Mouse (Mus musculus): ENCODE results near the gene Cmtm3. TPM values are rescaled to one million over a fixed set of nuclear protein-coding genes. Genes with fewer than 3 reads are reported as not detected.

Cmtm3 gene
- polyA plus RNA-seq, 1 experiment = not detected

- no peak overlapping the region for H3K27ac ChIP-seq (ENCODE audit: insufficient read depth, low read depth, low read length)
- no peak for TF ChIP-seq CTCF (IDR thresholded peaks at IDR 0.05; ENCODE audit: insufficient read depth, low read depth, low read length)
- TF ChIP-seq POLR2A (IDR thresholded peaks at IDR 0.05; ENCODE audit: insufficient read depth, low read depth, low read length) = no peak
- WGBS = 66% methylated on average over 11 of the region's 11 CpGs
- H3K4me1 ChIP-seq (ENCODE audit: control insufficient read depth, insufficient read depth, low read length) = peaks cover 31% of the 10 kb centered on the region
- no peak overlapping the region for H3K4me3 ChIP-seq (ENCODE audit: insufficient read depth, low read depth, low read length)
Observed at GRCm38 (mm10) chr8:104376669-104377068, 37.5 kb downstream of the Cmtm3 start.

- Histone ChIP-seq H3K27ac (ENCODE audit: insufficient read depth, low read depth, low read length) (no peak overlapping the region), H3K4me3 (ENCODE audit: insufficient read depth, low read depth, low read length) (no peak overlapping the region), H3K4me1 (ENCODE audit: control insufficient read depth, insufficient read depth, low read length) (peaks cover 31% of the 10 kb centered on the region)
- WGBS = 80% methylated on average over 10 of the region's 10 CpGs
- TF ChIP-seq CTCF (IDR thresholded peaks at IDR 0.05; ENCODE audit: insufficient read depth, low read depth, low read length) (no peak), POLR2A (IDR thresholded peaks at IDR 0.05; ENCODE audit: insufficient read depth, low read depth, low read length) (no peak)
Observed at GRCm38 (mm10) chr8:104379301-104379836, 40.2 kb downstream of the Cmtm3 start.

- Histone ChIP-seq H3K4me3 (ENCODE audit: insufficient read depth, low read depth, low read length) (no peak overlapping the region), H3K27ac (ENCODE audit: insufficient read depth, low read depth, low read length) (no peak overlapping the region), H3K4me1 (ENCODE audit: control insufficient read depth, insufficient read depth, low read length) (peaks cover 26% of the 10 kb centered on the region)
- TF ChIP-seq CTCF (IDR thresholded peaks at IDR 0.05; ENCODE audit: insufficient read depth, low read depth, low read length) (no peak), POLR2A (IDR thresholded peaks at IDR 0.05; ENCODE audit: insufficient read depth, low read depth, low read length) (no peak)
- WGBS = 87% methylated on average over 7 of the region's 7 CpGs
Observed at GRCm38 (mm10) chr8:104380269-104380668, 41.1 kb downstream of the Cmtm3 start.

GRCm38 (mm10) chr8:104380961-104381411, 41.8 kb downstream of the Cmtm3 start:
- H3K4me3 ChIP-seq (ENCODE audit: insufficient read depth, low read depth, low read length) = no peak overlapping the region

DNA sequence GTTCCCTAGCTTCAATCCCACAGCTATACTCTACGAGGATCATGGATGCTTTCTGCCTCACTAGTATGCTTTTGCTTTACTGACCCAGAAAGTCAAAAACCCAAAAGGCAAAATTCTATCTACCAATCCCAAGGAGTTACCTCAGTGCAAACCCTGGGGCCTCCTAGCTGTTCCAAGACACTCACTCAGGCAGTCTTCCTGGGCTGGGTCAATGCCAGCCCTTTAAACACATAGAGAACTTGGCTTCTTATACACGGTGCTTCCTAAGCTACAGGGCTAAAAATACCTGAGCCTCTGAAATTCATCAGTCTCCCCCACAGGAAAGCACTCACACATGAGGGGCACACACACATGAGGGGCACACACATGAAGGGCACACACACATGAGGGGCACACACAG, 44.1 kb downstream of the Cmtm3 start:
- Histone ChIP-seq H3K4me1 (ENCODE audit: control insufficient read depth, insufficient read depth, low read length) (peaks cover 35% of the 10 kb centered on the region), H3K27ac (ENCODE audit: insufficient read depth, low read depth, low read length) (no peak overlapping the region), H3K4me3 (ENCODE audit: insufficient read depth, low read depth, low read length) (no peak overlapping the region)
- TF ChIP-seq POLR2A (IDR thresholded peaks at IDR 0.05; ENCODE audit: insufficient read depth, low read depth, low read length) (no peak), CTCF (IDR thresholded peaks at IDR 0.05; ENCODE audit: insufficient read depth, low read depth, low read length) (no peak)
- 55% methylated on average over 2 of the region's 2 CpGs for WGBS

More at GRCm38 (mm10) chr8:104380961-104381411, 41.8 kb downstream of the Cmtm3 start:
- Histone ChIP-seq H3K27ac (ENCODE audit: insufficient read depth, low read depth, low read length) (no peak overlapping the region), H3K4me1 (ENCODE audit: control insufficient read depth, insufficient read depth, low read length) (peaks cover 23% of the 10 kb centered on the region)
- TF ChIP-seq CTCF (IDR thresholded peaks at IDR 0.05; ENCODE audit: insufficient read depth, low read depth, low read length) (no peak), POLR2A (IDR thresholded peaks at IDR 0.05; ENCODE audit: insufficient read depth, low read depth, low read length) (no peak)
- 66% methylated on average over 5 of the region's 5 CpGs for WGBS

- H3K27ac ChIP-seq (ENCODE audit: insufficient read depth, low read depth, low read length) = no peak overlapping the region
- peaks cover 35% of the 10 kb centered on the region for H3K4me1 ChIP-seq (ENCODE audit: control insufficient read depth, insufficient read depth, low read length)
- no peak overlapping the region for H3K4me3 ChIP-seq (ENCODE audit: insufficient read depth, low read depth, low read length)
- WGBS = 89% methylated on average over 3 of the region's 3 CpGs
- TF ChIP-seq POLR2A (IDR thresholded peaks at IDR 0.05; ENCODE audit: insufficient read depth, low read depth, low read length) (no peak), CTCF (IDR thresholded peaks at IDR 0.05; ENCODE audit: insufficient read depth, low read depth, low read length) (no peak)
Observed at GRCm38 (mm10) chr8:104383977-104384376, 44.8 kb downstream of the Cmtm3 start.

- WGBS = 37% methylated on average over 4 of the region's 4 CpGs
- Histone ChIP-seq H3K4me3 (ENCODE audit: insufficient read depth, low read depth, low read length) (no peak overlapping the region), H3K27ac (ENCODE audit: insufficient read depth, low read depth, low read length) (no peak overlapping the region), H3K4me1 (ENCODE audit: control insufficient read depth, insufficient read depth, low read length) (peaks cover 22% of the 10 kb centered on the region)
- no peak for TF ChIP-seq CTCF (IDR thresholded peaks at IDR 0.05; ENCODE audit: insufficient read depth, low read depth, low read length)
- TF ChIP-seq POLR2A (IDR thresholded peaks at IDR 0.05; ENCODE audit: insufficient read depth, low read depth, low read length) = no peak
Observed at GRCm38 (mm10) chr8:104386693-104387092, 47.5 kb downstream of the Cmtm3 start.

GRCm38 (mm10) chr8:104387501-104387900, 48.3 kb downstream of the Cmtm3 start:
- 66% methylated on average over 7 of the region's 7 CpGs for WGBS
- no peak for TF ChIP-seq CTCF (IDR thresholded peaks at IDR 0.05; ENCODE audit: insufficient read depth, low read depth, low read length)
- no peak for TF ChIP-seq POLR2A (IDR thresholded peaks at IDR 0.05; ENCODE audit: insufficient read depth, low read depth, low read length)
- Histone ChIP-seq H3K27ac (ENCODE audit: insufficient read depth, low read depth, low read length) (no peak overlapping the region), H3K4me3 (ENCODE audit: insufficient read depth, low read depth, low read length) (no peak overlapping the region), H3K4me1 (ENCODE audit: control insufficient read depth, insufficient read depth, low read length) (peaks cover 23% of the 10 kb centered on the region)

- Histone ChIP-seq H3K27ac (ENCODE audit: insufficient read depth, low read depth, low read length) (no peak overlapping the region), H3K4me3 (ENCODE audit: insufficient read depth, low read depth, low read length) (no peak overlapping the region), H3K4me1 (ENCODE audit: control insufficient read depth, insufficient read depth, low read length) (peaks cover 20% of the 10 kb centered on the region)
- TF ChIP-seq CTCF (IDR thresholded peaks at IDR 0.05; ENCODE audit: insufficient read depth, low read depth, low read length) = no peak
- no peak for TF ChIP-seq POLR2A (IDR thresholded peaks at IDR 0.05; ENCODE audit: insufficient read depth, low read depth, low read length)
- 86% methylated on average over 2 of the region's 2 CpGs for WGBS
Observed at GRCm38 (mm10) chr8:104387980-104388379, 48.8 kb downstream of the Cmtm3 start.
